Mouse (Mus musculus) liver, embryonic 14.5 days (tissue): ENCODE results near the gene Rundc3a.

Source experiments
- CTCF ChIP-seq: IDR thresholded peaks from 2 replicates; pipeline ENCODE4 v1.5.1; 2016; ENCODE audit warnings: antibody characterized with exemption, low read depth, control low read depth
- EP300 ChIP-seq: IDR thresholded peaks from 2 replicates; pipeline ENCODE4 v1.6.1; 2016; ENCODE audit warnings: antibody characterized with exemption, low read depth

DNA sequence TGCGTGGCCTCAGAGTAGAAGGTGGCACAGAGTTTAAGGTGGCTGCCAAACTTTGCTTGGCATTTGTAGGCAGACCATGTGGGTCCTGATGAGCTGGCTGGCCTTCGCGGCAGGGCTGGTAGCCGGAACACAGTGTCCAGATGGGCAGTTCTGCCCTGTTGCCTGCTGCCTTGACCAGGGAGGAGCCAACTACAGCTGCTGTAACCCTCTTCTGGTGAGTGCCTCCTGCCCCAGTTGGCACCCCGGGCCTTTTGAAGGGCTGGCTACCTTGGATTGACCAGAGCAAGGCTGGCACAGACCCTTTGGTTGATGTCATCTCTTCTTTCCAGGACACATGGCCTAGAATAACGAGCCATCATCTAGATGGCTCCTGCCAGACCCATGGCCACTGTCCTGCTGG, 39.7 kb downstream of the Rundc3a start:
- TF ChIP-seq CTCF (no peak), EP300 (no peak)
